Mouse (Mus musculus): ENCODE measurements around the gene Utp4.
"Not testable (repeated sequence)": the region's sequence is repeated elsewhere in the genome, so short reads cannot be mapped to it uniquely, and the experiment has no call there.

Gene Utp4

DNA sequence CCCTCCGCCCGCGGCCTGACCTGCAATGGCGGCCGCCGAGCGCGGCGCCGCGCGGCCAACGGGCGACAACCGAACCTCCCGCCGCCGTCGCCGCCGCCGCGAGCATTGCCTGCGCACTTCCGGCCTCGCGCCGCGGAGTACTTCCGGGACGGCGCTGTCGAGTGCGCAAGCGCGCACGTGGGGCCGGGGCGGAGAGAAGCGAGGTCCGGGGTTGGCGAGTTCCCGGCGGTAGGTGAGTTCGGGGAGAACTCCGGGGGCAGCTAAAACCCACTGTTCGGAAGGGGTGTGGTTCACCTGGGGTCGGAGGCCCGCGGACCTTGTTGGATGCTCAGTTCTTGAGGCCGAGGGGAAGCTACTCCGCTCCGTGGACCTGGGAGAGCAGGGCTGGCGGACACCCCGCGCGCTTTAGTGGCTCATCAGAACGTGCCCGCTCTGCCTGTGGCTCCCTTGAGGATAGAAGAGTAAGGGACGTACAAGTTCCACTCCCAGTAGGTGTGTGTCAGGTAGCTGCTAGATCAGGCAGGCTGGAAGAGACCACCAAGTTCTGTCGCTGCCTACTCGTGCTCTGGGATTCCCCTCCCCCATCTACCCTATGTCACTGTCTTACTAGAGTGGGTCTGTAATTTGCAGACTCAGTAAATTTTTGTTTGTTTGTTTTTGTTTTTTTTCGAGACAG, at the start of gene Utp4:
Gene Utp4, plus strand, starts transcription at position 156 of the 676 bp plus-strand sequence.
- DNase-seq = peak; percentile 83

DNA sequence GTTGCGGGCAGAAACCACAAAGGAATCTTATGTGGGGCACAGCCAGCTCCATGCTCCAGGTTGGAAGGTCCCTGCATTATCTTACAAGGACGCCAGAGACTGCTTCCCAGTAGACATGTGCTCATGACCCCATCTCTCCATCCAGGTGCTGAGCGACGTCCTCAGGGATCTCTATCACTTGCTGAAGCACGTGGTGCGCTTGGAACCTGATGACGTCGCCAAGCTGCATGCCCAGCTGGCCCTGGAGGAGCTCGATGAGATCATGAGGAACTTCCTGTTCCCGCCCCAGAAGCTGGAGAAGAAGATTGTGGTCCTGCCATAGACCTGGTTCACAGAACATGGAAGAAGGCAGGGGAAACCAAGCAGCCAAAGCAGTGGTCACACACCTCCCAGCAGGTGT, 43.4 kb upstream of the Utp4 start:
- DNase-seq = no peak

DNA sequence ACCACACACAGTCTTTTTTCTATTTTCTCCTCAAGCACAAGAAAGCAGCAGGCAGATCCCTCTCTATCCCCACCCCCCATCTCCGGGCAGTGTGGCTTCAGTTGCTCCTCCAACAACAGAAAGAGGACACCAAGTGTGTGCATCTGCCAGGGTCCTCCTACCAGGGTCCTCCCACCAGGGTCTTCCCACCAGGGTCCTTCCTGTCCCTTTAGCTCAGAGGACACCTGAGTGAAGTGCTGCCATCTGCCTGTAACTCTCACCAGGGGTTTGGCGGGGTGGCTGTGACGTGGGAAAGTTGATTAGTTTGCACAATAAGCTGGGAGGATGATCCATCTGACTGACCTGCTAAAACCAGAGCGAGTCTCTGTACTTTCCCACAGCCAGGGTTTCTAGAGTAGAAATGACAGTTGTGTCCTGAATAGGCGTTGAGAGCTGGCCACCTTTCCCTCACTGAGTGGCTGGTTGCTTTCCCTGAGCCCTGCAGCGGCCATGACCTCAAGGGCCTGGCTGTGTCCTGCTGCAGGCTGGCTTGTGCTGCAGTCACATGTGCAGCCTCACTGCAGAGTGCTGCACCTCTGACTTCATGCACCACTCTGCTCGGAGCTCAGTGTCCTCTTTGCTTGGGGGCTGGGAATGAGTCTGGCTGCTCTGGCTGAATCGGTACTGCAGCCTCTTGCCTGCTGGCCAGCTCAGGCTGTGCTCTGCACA, 38.7 kb upstream of the Utp4 start:
- DNase-seq = no peak

GRCm38 (mm10) chr8:106855242-106855562, 38.2 kb upstream of the Utp4 start:
- no peak for DNase-seq

DNA sequence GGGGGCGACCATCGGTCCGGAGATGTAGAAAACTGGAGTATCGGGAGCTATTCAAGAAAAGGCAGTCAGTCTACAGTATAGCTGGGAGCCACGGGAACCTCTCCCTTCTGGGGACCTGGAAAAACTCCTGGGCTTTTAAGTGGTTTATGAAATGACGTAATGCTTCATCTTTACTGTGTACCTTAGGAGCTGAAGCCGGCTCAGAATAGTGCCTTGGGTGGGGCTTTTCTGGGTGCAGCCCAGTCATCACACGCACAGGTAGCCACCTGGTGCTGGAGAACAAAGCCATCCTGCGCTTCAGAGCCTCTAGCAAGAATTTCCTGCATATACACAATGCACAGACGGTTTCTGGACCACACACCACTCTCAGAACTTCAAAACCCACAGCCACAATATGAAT, 30.6 kb upstream of the Utp4 start:
- DNase-seq = no peak

DNA sequence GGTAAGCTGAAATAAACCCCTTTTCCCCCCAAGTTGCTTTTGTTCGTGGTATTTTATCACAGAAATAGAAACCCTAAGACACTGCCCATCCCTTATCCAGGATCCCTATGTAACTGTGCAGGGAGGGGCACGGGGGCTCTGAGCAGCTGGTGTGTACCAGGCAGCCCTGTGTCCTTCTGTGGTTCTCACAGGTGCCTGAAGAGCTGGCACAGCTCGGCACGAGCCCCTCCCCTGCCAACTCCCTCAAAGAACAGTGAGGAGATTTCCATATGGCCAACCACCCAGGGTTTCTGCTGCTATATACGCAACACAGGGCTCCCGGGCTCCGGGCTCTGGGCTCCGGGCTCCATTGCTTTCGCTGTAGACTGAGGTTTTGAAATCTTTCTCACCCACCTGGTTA, 28.1 kb upstream of the Utp4 start:
- DNase-seq = no peak

- DNase-seq = peak; percentile 52
Measured at GRCm38 (mm10) chr8:106870051-106870450, 23.4 kb upstream of the Utp4 start, which contains the start of gene Has3. Gene Has3 (plus strand): TSS chr8:106870242.

- peak; percentile 74 for DNase-seq
Measured at GRCm38 (mm10) chr8:106870537-106871327, 22.7 kb upstream of the Utp4 start.

DNA sequence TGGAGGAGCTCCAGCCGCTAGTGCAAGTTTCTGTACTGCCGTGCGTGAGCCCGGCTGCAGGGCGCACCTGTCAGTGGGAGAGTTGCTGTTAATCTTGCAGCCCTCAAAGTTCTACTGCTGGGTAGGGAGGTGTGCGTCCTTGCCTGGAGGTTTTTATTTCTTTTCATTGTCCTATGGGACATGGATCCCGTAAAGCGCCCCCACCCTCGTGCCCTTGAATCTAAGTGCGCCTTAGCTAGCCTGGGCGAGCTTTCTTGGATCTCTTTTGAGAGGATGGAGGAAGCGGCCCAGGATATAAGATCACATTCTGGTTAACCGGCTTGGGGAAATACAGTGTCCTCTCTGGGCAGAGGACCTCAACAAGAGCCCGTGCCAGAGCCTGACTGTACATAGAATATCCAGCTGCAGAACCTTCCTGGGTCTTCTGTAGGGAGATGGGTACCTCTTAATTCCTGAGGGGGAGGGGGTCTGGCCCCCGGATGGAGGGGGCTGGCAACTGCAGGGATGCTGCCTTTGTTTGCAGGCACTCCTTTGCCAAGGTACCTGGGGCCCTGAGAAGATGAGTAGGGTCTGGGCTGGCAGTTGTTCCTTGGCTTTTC, 22.0 kb upstream of the Utp4 start:
- DNase-seq = peak; percentile 22

- peak; percentile 56 for DNase-seq
Measured at GRCm38 (mm10) chr8:106871931-106872371, 21.5 kb upstream of the Utp4 start.

DNA sequence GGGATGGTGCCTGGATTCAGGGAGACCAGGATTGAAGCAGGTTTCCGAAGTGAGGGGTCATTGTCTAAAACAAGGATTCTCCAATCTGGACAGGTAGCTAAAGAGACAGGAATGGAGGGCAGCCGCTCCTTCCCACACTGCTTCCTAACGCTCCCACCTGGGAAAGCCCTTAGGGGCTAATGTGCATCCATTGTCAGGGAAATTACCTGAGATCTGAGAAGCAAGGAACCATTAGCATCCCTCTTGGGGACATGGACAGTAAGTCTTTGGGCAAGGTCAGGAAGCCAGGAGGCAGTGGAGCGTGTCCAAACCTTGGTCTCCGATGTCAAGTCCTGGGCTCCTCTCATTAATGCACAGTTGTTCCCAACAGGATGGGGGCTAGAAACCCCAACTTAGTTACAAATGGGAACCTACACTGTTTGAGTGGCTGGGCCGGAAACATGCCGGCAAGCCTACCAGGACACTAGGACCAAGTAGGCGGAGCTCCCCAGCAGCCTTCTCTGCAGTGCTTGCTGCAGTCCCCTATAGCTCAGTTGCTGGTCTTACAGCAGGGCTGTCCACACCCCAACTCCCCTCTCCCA, 20.9 kb upstream of the Utp4 start:
- no peak for DNase-seq

DNA sequence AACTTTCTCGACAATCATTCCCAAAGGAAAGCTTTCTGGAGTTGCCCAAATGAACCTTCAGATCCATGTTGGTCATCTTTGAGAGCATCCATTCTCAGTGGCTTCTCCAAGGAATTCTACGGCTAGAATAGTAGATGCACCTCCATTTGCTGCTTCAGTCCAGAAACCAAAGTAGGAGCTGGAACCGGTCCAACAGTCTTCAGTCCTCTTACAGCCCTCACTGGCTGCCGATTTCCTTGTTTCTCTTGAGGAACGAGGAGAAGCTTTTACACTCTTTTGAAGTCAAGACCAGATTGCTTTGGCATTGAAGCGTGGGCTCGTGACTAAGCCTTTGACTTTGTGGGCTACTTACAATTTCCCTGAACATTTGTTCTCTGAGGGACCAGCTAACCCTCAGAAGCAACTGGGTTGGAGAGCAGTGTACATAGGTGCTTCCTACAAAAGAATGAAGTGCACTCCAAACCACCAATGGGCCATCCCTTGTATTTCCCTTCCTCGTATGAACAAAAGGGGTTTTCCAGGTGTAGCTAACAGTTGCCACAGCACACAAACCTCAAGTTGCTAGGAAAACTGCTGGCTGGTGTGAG, 13.2 kb upstream of the Utp4 start:
- DNase-seq = no peak

- DNase-seq = not testable (repeated sequence)
Measured at GRCm38 (mm10) chr8:106884094-106884493, 9.3 kb upstream of the Utp4 start.

DNA sequence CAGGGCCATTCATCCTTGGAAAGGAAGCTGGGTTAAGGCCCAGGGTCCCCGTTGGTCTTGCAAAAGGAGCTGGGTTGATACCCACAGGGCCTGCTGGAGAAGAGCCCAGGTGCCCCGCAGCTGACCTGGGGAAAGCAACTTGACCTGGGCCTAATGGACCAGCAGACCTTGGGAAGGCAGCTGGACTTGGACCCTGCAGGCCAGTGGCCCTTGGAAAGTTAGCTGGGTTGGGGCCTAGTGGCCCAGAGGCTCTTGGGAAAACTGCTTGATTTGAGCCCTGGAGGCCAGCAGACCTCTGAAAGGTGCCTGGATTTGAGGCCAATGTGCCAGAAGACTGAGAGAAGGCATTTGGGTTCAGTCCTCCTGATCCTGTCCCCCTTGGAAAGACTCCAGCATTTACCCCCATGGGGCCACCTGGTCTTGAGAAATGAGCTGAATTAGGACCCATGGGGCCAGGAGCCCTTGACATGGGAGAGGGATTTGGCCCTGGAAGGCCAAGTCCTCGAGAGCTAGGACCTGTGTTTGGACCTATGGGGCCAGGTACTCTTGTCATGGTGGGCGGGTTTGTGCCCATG, 8.5 kb upstream of the Utp4 start:
- DNase-seq = not testable (repeated sequence)

DNA sequence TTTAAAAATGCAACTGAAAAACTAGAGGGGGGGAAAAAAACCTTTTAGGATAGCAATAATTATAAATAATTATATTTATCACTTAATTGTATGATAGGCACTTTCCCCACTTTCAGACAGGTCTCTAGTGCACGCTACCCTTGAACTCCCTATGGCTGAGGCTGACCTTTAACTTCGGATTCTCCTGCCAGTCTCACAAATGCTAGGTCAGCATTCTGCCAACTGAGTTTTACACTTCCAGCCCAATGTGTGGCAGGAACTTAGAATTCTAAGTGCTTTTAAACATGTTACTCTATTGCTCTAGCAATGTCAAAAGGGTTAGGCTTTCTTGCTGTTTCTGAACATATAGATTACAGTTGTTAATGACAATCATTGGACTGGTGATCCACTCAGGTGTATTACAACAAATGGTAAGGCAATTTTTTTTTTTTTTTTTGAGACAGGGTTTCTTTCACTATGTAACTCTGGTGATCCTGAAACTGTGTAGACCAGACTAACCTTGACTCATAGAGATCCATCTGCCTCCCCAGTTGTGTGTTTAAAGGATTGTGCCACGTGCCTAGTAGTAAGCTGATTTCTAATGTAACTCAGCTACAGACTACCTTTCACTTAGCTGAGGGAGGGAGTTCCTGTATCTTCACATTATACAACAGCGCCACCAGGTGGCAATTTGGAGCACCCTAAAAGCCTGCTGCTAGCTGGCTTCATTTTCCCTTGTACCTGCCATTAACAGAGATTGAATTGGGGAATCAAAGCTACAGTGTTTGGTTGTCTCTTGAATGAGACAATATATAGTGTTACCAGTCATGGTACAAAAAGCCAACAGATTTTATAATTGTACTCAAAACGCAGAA, 5.9 kb upstream of the Utp4 start:
- peak; percentile 87 for DNase-seq

DNA sequence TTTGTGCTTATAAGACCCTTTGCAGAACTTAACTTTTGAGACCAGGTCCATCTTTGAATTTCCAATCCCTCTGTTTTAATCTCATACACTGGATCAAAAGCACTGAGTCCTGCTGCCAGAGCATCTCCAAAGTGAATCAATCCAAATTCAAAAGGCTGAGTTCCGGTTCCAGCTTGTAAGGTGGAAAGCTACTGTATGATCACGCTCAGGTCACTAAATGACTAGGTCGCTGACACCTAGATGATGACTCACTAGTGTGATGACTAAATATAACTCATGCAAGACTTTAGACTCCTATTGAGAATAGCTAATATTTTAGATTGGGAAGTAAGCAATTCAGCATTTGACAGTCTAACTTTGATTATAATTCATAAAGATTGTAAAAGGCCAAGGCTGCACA, 4.6 kb upstream of the Utp4 start:
- no peak for DNase-seq

GRCm38 (mm10) chr8:106892210-106892805, 1.1 kb upstream of the Utp4 start:
- DNase-seq = no peak

DNA sequence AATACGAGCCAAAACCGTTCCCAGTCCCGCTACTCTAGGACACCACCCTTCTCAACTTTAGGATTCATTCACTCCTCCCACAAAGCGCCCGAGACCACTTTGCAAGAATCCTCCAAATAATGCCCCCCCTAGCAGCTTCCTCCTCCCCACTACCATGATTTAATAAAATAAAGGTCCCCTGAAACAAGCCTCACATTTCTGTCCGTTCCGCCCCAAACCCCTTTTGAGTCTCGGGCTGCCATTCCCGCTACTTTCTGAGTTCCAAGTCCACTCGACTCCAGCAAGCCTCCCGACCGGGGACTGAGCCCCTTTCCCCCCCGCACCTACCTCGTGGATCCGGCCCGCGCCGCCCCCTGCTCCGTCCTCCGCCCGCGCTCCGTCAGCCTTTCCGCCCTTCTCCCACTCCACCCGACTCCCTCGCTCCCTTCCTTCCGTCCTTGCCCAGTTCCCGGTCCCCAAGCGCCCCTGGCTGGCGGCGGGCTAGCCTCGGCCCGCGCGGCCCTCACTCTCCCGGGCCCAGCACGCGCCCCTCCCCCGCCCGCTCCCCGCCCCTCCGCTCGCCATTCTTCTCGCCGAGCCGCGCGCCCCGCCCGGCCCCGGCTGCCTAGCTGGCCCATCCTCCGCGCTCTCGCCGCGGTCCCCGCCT, 507 bp upstream of the Utp4 start:
- peak; percentile 60 for DNase-seq

DNA sequence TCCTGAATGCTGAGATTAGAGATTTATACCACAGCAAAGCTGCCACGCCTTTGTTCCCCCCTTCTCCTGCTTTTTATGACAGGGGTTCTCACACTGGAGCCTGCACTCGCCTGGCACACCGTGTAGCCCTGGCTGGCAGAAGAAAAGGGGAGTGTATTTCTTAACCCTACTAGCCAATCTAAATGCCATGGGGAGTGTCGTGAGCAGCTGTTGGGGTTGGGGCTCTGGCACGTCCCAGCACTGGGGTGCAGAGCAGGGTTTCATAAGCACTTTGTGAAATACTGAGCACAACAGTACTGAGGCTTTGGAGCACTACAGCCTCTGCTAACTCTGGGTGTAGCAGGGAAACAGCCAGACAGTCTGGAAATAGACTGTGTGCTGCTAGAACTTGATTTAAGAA, 6.0 kb downstream of the Utp4 start:
- no peak for DNase-seq
